Mouse (Mus musculus): Measurements from ENCODE around the gene Ceacam15.
A peak's percentile ranks its signal among the peaks of the same experiment; 100 is the strongest.
"Not testable (repeated sequence)": the region's sequence is repeated elsewhere in the genome, so short reads cannot be mapped to it uniquely, and the experiment has no call there.

The Ceacam15 gene

DNA sequence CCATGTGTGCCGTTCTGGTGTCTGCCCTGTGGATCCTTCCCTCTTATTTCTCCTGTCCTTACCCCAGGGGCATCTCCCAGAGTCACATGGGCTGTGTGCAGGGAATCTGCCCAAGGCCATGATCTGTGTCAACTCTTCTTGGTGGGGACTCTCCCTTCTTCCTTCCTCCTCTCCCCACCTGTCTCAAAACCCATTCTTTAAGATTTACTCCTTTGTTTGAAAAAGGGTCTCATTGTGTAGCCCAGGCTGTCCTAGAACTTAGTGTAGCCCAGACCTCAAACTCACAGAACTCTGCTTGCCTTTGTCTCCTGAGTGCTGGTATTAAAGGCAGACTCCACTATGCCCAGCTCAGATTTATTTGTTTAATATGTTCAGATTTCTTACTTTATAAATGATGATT is at the start of gene Ceacam15:
Gene Ceacam15, minus strand, starts transcription at position 101 of the 400 bp plus-strand sequence.
- DNase-seq (ENCODE audit: extremely low read depth, low read depth, low spot score): no peak

DNA sequence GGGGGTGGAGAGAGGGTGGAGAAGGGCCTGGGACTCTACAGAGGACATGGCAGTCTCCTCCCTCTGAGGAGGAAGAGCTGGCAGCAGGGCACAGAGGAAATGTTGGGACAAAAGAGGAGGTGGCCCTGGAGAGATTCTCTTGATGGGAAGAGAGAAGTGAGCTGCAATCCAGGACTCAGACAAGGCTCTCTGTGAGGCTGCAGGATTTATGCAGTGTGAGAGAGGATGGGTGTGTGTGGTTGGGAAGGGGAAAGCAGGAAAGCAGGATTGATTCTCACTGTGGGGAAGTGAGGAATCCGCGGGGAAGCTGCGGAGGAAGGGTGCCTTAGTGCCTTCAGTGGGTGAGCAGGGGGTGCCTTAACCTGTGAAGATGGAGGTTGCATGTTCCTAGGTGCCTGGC is 47.0 kb upstream of the Ceacam15 start:
- not testable (repeated sequence) for DNase-seq (ENCODE audit: extremely low read depth, low read depth, low spot score)

GRCm38 (mm10) chr7:16721629-16722028 is 46.1 kb upstream of the Ceacam15 start, which contains the start of gene Ceacam9:
Gene Ceacam9, plus strand, starts transcription at chr7:16721929.
- DNase-seq (ENCODE audit: extremely low read depth, low read depth, low spot score): no peak

- DNase-seq (ENCODE audit: extremely low read depth, low read depth, low spot score): not testable (repeated sequence)
These were observed 41.1 kb upstream of the Ceacam15 start for GRCm38 (mm10) chr7:16716456-16717152.

DNA sequence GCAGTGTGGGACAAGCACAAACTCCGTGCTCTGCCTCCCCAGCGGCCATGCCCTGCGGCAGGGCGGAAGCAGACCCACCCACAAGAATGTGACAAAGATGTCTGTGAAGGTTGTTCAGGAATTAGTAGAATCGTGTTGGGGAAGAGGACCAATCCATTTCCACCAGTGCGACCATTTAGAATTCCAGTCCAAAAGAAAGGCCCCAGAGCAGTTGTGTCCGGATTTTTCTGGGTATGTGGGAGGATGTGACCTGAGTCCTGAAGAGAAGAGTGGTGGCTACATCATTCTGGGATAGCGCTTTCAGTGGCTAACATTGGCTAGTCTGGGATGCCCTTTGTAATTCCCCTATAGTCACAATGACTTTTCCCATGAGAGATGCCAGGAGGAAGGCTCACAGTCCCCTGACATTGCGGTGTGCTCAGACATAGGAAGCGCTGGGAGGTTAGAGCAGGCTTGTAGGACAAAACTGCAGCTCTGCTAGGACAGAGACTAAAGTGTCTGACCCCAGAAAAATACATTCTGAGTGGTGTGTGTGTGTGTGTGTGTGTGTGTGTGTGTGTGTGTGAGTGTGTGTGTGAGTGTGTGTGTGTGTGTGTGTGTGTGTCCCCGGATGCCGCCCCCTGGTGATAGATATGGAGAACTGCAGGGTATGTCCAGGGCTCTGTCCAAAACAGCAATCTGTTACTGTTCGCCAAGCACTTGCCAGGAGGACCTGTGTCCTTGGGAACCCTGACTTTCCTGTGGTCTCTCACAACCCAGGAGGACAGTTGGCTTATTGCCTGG is 37.3 kb upstream of the Ceacam15 start:
- no peak for DNase-seq (ENCODE audit: extremely low read depth, low read depth, low spot score)

- DNase-seq (ENCODE audit: extremely low read depth, low read depth, low spot score): no peak
These were observed 35.1 kb upstream of the Ceacam15 start for GRCm38 (mm10) chr7:16710604-16711003.

DNA sequence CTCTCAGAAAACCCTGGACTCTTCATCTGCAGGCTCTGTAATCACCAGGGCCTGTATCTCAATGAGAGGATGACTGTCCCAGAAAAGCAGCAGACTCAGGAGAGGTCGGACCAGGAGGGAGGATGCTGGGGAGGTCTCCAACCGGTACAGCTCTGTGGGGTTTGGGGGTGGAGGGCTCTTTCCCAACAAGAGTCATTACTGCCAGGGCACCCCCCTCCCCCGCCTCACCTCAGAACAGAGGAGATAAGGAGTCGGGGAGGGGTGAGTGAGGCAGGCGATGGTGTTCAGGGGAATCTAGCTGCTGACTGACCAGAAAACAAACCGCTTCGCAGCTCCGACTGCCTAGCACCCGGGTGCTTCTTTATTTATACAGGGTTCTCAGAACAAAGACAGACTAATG is 32.7 kb upstream of the Ceacam15 start:
- DNase-seq (ENCODE audit: extremely low read depth, low read depth, low spot score): no peak

DNA sequence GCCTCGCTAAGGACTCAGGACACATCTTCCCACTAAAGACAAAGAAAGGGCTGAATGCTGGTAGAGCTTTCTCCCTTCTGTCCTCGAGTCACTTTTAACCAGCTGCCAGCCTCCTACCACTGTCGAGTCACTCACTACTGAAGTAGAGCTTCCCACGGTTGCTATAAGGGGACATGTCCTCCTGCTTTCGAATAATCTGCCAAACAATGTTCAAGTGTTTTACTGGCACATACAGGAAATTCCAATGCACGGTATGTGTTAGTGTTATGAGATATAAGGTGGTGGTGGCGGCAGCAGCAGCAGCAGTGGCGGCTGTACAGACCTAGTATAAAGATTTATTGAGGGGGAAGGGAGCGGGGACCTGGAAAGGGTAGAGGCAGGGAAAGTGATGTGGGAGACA is 30.9 kb upstream of the Ceacam15 start:
- DNase-seq (ENCODE audit: extremely low read depth, low read depth, low spot score): no peak

DNA sequence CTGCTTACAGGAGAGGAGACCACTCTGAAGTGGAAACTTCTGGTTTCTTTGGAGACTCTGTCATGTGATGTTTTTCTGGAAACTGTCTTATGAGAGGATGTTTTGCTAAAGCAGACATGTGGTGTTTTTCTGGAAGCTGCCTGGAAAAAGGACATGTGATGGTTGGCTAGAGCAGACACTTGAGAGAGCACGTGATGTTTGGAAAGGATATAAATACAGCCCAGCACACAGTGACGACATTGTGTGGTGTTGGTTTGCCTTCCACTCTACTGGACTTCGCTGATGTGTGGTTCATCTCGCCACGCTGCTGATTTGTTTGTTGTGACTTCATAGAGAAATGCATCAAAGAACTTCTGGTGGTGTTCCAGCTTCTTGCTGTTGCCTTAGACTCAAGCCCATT is 25.1 kb upstream of the Ceacam15 start:
- no peak for DNase-seq (ENCODE audit: extremely low read depth, low read depth, low spot score)

GRCm38 (mm10) chr7:16699042-16699441 is 23.5 kb upstream of the Ceacam15 start:
- no peak for DNase-seq (ENCODE audit: extremely low read depth, low read depth, low spot score)

DNA sequence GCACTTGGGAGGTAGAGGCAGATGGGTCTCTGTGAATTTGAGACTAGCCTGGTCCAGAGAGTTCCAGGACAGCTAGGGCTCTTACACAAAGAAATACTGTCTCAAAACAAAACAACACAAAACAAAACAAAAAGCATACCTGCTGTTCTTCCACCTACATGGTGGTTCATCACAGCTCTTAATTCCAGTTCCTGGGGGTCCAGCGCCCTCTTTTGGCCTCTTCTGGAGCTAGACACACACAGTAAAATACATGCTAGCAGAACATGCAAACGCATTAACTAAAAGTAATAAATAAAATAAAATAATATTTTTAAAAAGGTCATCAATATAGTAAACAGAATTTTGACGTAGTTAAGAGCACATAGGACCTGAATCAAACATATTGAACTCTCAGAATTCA is 19.5 kb upstream of the Ceacam15 start:
- DNase-seq (ENCODE audit: extremely low read depth, low read depth, low spot score): no peak

GRCm38 (mm10) chr7:16689196-16689595 is 13.7 kb upstream of the Ceacam15 start:
- peak; percentile 18 for DNase-seq (ENCODE audit: extremely low read depth, low read depth, low spot score)

- not testable (repeated sequence) for DNase-seq (ENCODE audit: extremely low read depth, low read depth, low spot score)
These were observed 4.7 kb upstream of the Ceacam15 start for GRCm38 (mm10) chr7:16680194-16680593.

- not testable (repeated sequence) for DNase-seq (ENCODE audit: extremely low read depth, low read depth, low spot score)
These were observed 806 bp downstream of the Ceacam15 start for GRCm38 (mm10) chr7:16674699-16675098.

GRCm38 (mm10) chr7:16673823-16674222 is 1.7 kb downstream of the Ceacam15 start:
- DNase-seq (ENCODE audit: extremely low read depth, low read depth, low spot score): no peak

DNA sequence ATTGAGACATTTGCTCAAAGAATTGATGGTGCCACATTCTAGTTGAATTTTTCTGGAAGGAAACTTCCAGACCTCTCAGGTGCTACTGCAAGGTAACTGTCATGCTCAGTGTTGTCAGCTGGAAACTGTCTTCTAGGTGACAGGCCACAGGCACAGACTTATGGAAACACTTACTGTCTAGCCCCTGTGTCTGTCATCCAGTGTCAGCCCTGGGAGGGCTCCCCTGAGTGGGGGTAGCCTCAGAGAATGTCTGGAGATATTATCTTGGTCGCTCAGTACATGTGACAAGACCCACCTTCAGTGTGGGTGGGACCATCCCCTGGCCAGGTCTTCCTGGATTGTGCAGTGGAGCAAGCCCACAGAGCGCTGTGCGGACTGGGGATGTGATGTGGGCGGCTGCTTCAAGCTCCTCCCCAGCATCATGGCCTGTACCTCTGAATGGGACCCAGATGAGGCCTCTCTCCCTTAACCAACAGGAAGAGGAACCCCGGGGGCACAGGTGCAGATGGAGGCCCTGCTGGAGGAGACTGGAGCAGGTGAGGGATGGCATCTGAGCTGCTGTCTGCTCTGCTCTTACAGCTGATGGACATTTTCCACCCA is 7.1 kb downstream of the Ceacam15 start:
- not testable (repeated sequence) for DNase-seq (ENCODE audit: extremely low read depth, low read depth, low spot score)

DNA sequence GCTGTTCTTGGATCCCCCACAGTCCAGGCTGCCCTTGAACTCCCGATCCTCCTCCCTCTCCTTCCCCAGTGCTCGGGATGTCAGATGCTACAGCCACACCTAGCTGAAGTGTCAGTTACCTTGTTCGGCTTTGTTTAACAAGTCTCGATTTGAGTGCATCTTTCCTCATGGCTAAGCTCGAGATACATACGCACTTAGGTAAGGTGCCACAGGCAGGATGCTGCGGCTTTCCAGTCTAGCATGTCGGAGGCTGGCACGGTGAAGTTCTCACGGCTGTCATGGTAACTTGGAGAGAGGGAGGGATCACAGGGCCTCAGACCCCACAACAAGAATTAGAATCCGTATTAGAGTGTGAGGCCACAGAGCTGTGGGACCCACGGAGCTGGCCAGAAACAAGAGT is 31.2 kb downstream of the Ceacam15 start:
- no peak for DNase-seq (ENCODE audit: extremely low read depth, low read depth, low spot score)

DNA sequence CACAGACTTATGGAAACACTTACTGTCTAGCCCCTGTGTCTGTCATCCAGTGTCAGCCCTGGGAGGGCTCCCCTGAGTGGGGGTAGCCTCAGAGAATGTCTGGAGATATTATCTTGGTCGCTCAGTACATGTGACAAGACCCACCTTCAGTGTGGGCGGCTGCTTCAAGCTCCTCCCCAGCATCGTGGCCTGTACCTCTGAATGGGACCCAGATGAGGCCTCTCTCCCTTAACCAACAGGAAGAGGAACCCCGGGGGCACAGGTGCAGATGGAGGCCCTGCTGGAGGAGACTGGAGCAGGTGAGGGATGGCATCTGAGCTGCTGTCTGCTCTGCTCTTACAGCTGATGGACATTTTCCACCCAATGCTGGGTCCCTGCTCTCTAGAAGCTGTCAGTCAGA is 32.4 kb downstream of the Ceacam15 start:
- not testable (repeated sequence) for DNase-seq (ENCODE audit: extremely low read depth, low read depth, low spot score)

DNA sequence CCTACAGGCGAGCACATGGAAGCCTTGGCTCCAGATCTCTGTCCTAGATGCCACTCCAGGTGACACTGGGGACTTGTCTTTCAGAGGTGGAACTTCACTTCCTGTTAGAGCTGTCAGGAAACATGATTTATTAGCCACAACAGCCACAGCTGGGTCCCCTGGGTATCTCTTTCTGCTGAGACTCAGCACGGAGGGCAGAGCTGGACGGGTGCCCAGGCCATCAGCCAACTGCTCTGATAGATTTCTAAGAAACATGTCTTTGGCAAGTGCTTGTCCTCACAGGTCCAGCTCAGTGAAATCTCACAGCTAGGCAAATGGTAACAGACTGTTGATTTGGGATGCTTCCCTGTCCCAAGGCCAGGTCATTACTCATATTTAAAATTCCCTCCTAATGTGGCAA is 36.5 kb downstream of the Ceacam15 start:
- no peak for DNase-seq (ENCODE audit: extremely low read depth, low read depth, low spot score)

DNA sequence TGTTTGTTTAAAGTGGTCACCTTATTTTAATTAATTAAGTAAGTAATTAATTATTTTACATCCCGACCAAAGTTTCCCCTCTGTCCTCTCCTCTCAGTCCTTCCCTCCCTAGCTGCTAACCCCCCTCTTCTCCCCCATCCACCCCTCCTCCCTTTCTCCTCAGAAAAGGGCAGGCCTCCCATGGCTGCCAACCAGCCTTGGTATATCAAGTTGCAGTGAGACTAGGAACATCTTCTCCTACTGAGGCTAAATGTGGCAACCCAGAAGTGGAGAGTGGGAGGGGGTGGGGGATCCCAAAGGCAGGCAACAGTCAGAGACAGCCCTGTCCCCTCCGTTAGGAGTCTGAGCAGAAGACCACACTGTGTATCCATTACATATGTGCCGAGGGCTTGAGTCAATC is 40.4 kb downstream of the Ceacam15 start:
- DNase-seq (ENCODE audit: extremely low read depth, low read depth, low spot score): no peak

DNA sequence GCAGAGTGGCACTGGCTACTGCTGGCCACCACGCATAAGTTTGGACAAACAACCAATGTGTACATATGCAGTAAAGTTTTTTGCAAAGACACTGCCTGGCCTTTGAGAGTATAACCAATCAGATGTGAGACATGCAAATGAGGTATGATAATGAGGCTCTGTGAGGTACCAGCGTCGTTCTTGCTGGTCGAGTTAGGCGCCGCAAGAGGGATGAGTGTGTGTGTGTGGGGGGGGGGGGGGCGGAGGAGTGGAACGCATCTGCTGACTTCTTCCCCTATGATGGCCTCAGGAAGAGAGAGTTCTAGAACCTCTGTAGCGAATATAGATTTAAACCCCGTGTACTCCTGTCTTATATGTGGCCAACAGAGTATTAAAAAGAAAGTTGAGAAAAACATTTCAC is 41.6 kb downstream of the Ceacam15 start:
- not testable (repeated sequence) for DNase-seq (ENCODE audit: extremely low read depth, low read depth, low spot score)

DNA sequence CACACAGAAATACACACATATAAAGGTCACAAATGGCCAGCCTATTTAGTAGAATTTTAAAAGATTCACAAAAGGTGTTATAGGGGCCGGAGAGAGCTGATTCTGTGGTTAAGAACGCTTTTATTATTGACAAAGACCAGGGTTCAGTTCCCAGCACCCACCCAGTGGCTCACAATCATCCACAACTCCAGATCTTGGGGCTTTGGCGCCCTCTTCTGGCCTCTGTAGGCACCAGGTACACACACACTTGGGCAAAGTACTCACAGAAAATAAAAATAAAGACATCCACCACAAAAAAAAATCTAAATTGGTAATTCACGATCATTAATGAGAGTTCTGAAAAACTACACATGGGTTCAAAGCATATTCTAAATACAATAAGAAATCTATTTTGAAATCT is 43.6 kb downstream of the Ceacam15 start:
- no peak for DNase-seq (ENCODE audit: extremely low read depth, low read depth, low spot score)

Measured in fat pad, adult 2 months (tissue).